Mouse (Mus musculus) heart, postnatal 4 days (tissue): ENCODE results near the gene 4933425L06Rik. TPM values are rescaled to one million over a fixed set of nuclear protein-coding genes. Genes with fewer than 3 reads are reported as not detected.
A peak's percentile ranks its signal among the peaks of the same experiment; 100 is the strongest.

Experiments
- DNase-seq: peaks from one replicate; pipeline ENCODE4 v3.0.0; 2021
- total RNA-seq, 2 experiments: library from RNA; stranded (reverse); gene quantifications; 2 replicates each; pipeline ENCODE4 v1.2.3; 2021

4933425L06Rik gene
- not detected for total RNA-seq

GRCm38 (mm10) chr13:105081862-105082261 is at the start of gene 4933425L06Rik:
4933425L06Rik (plus strand) TSS chr13:105082122.
- no peak for DNase-seq

GRCm38 (mm10) chr13:105037816-105038215 is 44.1 kb upstream of the 4933425L06Rik start:
- no peak for DNase-seq

- DNase-seq = no peak
Observed at GRCm38 (mm10) chr13:105038334-105038733, 43.6 kb upstream of the 4933425L06Rik start.

- no peak for DNase-seq
Observed at GRCm38 (mm10) chr13:105043882-105044281, 38.0 kb upstream of the 4933425L06Rik start.

GRCm38 (mm10) chr13:105047377-105047776 is 34.5 kb upstream of the 4933425L06Rik start:
- DNase-seq = no peak

GRCm38 (mm10) chr13:105048662-105049061 is 33.3 kb upstream of the 4933425L06Rik start:
- DNase-seq = peak; percentile 31

GRCm38 (mm10) chr13:105051432-105051831 is 30.5 kb upstream of the 4933425L06Rik start:
- DNase-seq = peak; percentile 18

GRCm38 (mm10) chr13:105053618-105054017 is 28.3 kb upstream of the 4933425L06Rik start:
- peak; percentile 18 for DNase-seq

- peak; percentile 69 for DNase-seq
Observed at GRCm38 (mm10) chr13:105054181-105054940, 27.6 kb upstream of the 4933425L06Rik start, which contains the start of gene Rgs7bp. Rgs7bp (minus strand) TSS chr13:105054930.

- no peak for DNase-seq
Observed at GRCm38 (mm10) chr13:105054941-105055309, 27.0 kb upstream of the 4933425L06Rik start.

- peak; percentile 13 for DNase-seq
Observed at GRCm38 (mm10) chr13:105055374-105055773, 26.5 kb upstream of the 4933425L06Rik start.

- DNase-seq = no peak
Observed at GRCm38 (mm10) chr13:105066119-105066518, 15.8 kb upstream of the 4933425L06Rik start.

- DNase-seq = no peak
Observed at GRCm38 (mm10) chr13:105066890-105067845, 14.8 kb upstream of the 4933425L06Rik start.

- DNase-seq = no peak
Observed at GRCm38 (mm10) chr13:105089276-105089675, 7.4 kb downstream of the 4933425L06Rik start.

GRCm38 (mm10) chr13:105096316-105096715 is 14.4 kb downstream of the 4933425L06Rik start:
- no peak for DNase-seq

- DNase-seq = no peak
Observed at GRCm38 (mm10) chr13:105100705-105101104, 18.8 kb downstream of the 4933425L06Rik start.

- DNase-seq = no peak
Observed at GRCm38 (mm10) chr13:105104385-105104784, 22.5 kb downstream of the 4933425L06Rik start.

GRCm38 (mm10) chr13:105111599-105111998 is 29.7 kb downstream of the 4933425L06Rik start:
- DNase-seq = no peak

- DNase-seq = no peak
Observed at GRCm38 (mm10) chr13:105121617-105122016, 39.7 kb downstream of the 4933425L06Rik start.

GRCm38 (mm10) chr13:105122092-105122491 is 40.2 kb downstream of the 4933425L06Rik start:
- DNase-seq = no peak

- DNase-seq = no peak
Observed at GRCm38 (mm10) chr13:105130080-105130479, 48.2 kb downstream of the 4933425L06Rik start.

GRCm38 (mm10) chr13:105132370-105132769 is 50.4 kb downstream of the 4933425L06Rik start:
- no peak for DNase-seq

GRCm38 (mm10) chr13:105132776-105133175 is 50.9 kb downstream of the 4933425L06Rik start:
- DNase-seq = no peak
